Mouse (Mus musculus) erythroblast, embryonic 14.5 days (primary cell): ENCODE results near the gene Minos1. TPM values are rescaled to one million over a fixed set of nuclear protein-coding genes. Genes with fewer than 3 reads are reported as not detected.

Experiments
- H3K27me3 ChIP-seq: 2 replicates; pipeline ENCODE4 v1.6.1; 2012; ENCODE audit warnings: inconsistent platforms; ENCODE audit not compliant: control insufficient read depth
- H3K36me3 ChIP-seq: 2 replicates; pipeline ENCODE4 v1.6.1; 2012; ENCODE audit warnings: mild to moderate bottlenecking, inconsistent platforms; ENCODE audit not compliant: control insufficient read depth
- H3K4me1 ChIP-seq: 2 replicates; pipeline ENCODE4 v1.6.1; 2012; ENCODE audit warnings: inconsistent platforms; ENCODE audit not compliant: control insufficient read depth
- H3K4me3 ChIP-seq: replicated peaks from 2 replicates; pipeline ENCODE3; 2012; ENCODE audit warnings: moderate library complexity, mild to moderate bottlenecking, inconsistent platforms
- H3K9me3 ChIP-seq: 2 replicates; pipeline ENCODE4 v1.6.1; 2012; ENCODE audit warnings: low read length, inconsistent platforms, mixed read lengths; ENCODE audit not compliant: control insufficient read depth
- GATA1 ChIP-seq: IDR thresholded peaks from 2 replicates; pipeline ENCODE4 v1.6.1; 2012; ENCODE audit warnings: low read length, inconsistent platforms, mixed read lengths
- TAL1 ChIP-seq: IDR thresholded peaks from 3 replicates; pipeline ENCODE4 v1.6.1; 2012; ENCODE audit warnings: low read length, inconsistent platforms, mixed read lengths
- polyA plus RNA-seq: library from polyadenylated mRNA; stranded (reverse); fragments of >175 nt; gene quantifications from 2 replicates; pipeline ENCODE4 v1.2.3, GENCODE M21; 2012

Minos1 gene
- polyA plus RNA-seq, 1 experiment: 4.0 TPM

- Histone ChIP-seq H3K4me3 (no peak overlapping the region), H3K4me1 (no peaks in the 10 kb centered on the region), H3K27me3 (peaks cover 13% of the 10 kb centered on the region), H3K9me3 (no peaks in the 10 kb centered on the region), H3K36me3 (no peaks in the 10 kb centered on the region)
- TF ChIP-seq GATA1: no peak
- TF ChIP-seq TAL1: no peak
Measured at GRCm38 (mm10) chr4:139068287-139068686, 62.6 kb downstream of the Minos1 start.

- H3K27me3 ChIP-seq: peaks cover 2% of the 10 kb centered on the region; the same call in 1 of the 2 replicates
- no peaks in the 10 kb centered on the region for H3K4me1 ChIP-seq
- TF ChIP-seq GATA1: no peak
- no peak for TF ChIP-seq TAL1
- H3K9me3 ChIP-seq: no peaks in the 10 kb centered on the region
- H3K36me3 ChIP-seq: no peaks in the 10 kb centered on the region
- no peak overlapping the region for H3K4me3 ChIP-seq
Measured at GRCm38 (mm10) chr4:139064831-139065230, 66.1 kb downstream of the Minos1 start.

GRCm38 (mm10) chr4:139059569-139059968 lies 71.3 kb downstream of the Minos1 start:
- no peaks in the 10 kb centered on the region for H3K9me3 ChIP-seq
- H3K4me1 ChIP-seq: no peaks in the 10 kb centered on the region
- TF ChIP-seq GATA1 (no peak), TAL1 (no peak)
- no peaks in the 10 kb centered on the region for H3K27me3 ChIP-seq
- no peak overlapping the region for H3K4me3 ChIP-seq
- H3K36me3 ChIP-seq: no peaks in the 10 kb centered on the region

- Histone ChIP-seq H3K36me3 (no peaks in the 10 kb centered on the region), H3K4me1 (no peaks in the 10 kb centered on the region), H3K4me3 (no peak overlapping the region), H3K27me3 (no peaks in the 10 kb centered on the region), H3K9me3 (no peaks in the 10 kb centered on the region)
- TF ChIP-seq GATA1: no peak
- TF ChIP-seq TAL1: no peak
Measured at GRCm38 (mm10) chr4:139058029-139058428, 72.9 kb downstream of the Minos1 start.

GRCm38 (mm10) chr4:139057291-139057690 lies 73.6 kb downstream of the Minos1 start:
- no peaks in the 10 kb centered on the region for H3K36me3 ChIP-seq
- H3K4me3 ChIP-seq: no peak overlapping the region
- TF ChIP-seq GATA1 (no peak), TAL1 (no peak)
- no peaks in the 10 kb centered on the region for H3K4me1 ChIP-seq
- no peaks in the 10 kb centered on the region for H3K9me3 ChIP-seq
- no peaks in the 10 kb centered on the region for H3K27me3 ChIP-seq

GRCm38 (mm10) chr4:139055744-139056143 lies 75.2 kb downstream of the Minos1 start:
- H3K27me3 ChIP-seq: no peaks in the 10 kb centered on the region
- H3K4me3 ChIP-seq: no peak overlapping the region
- no peaks in the 10 kb centered on the region for H3K36me3 ChIP-seq
- no peaks in the 10 kb centered on the region for H3K9me3 ChIP-seq
- no peaks in the 10 kb centered on the region for H3K4me1 ChIP-seq
- TF ChIP-seq GATA1 (no peak), TAL1 (no peak)

GRCm38 (mm10) chr4:139055336-139055735 lies 75.6 kb downstream of the Minos1 start:
- Histone ChIP-seq H3K9me3 (no peaks in the 10 kb centered on the region), H3K4me1 (no peaks in the 10 kb centered on the region), H3K4me3 (no peak overlapping the region), H3K36me3 (no peaks in the 10 kb centered on the region), H3K27me3 (no peaks in the 10 kb centered on the region)
- TF ChIP-seq GATA1 (no peak), TAL1 (no peak)

- no peak for TF ChIP-seq TAL1
- TF ChIP-seq GATA1: no peak
- H3K4me1 ChIP-seq: no peaks in the 10 kb centered on the region
- H3K4me3 ChIP-seq: no peak overlapping the region
- H3K27me3 ChIP-seq: no peaks in the 10 kb centered on the region
- no peaks in the 10 kb centered on the region for H3K9me3 ChIP-seq
- no peaks in the 10 kb centered on the region for H3K36me3 ChIP-seq
Measured at GRCm38 (mm10) chr4:139054300-139054923, 76.5 kb downstream of the Minos1 start.

GRCm38 (mm10) chr4:139053391-139053790 lies 77.5 kb downstream of the Minos1 start:
- Histone ChIP-seq H3K4me1 (no peaks in the 10 kb centered on the region), H3K4me3 (no peak overlapping the region), H3K36me3 (no peaks in the 10 kb centered on the region), H3K27me3 (no peaks in the 10 kb centered on the region), H3K9me3 (peaks cover 1% of the 10 kb centered on the region; the same call in 1 of the 2 replicates)
- TF ChIP-seq GATA1 (no peak), TAL1 (no peak)

- Histone ChIP-seq H3K36me3 (no peaks in the 10 kb centered on the region), H3K4me1 (no peaks in the 10 kb centered on the region), H3K27me3 (no peaks in the 10 kb centered on the region), H3K9me3 (peaks cover 2% of the 10 kb centered on the region; the same call in 1 of the 2 replicates), H3K4me3 (no peak overlapping the region)
- TF ChIP-seq GATA1 (no peak), TAL1 (no peak)
Measured at GRCm38 (mm10) chr4:139052796-139053195, 78.1 kb downstream of the Minos1 start.

Other genes starting within 250 kb of the Minos1 start
- 0.27 and 0.41 TPM in 2 replicates for gene Otud3, start 217.2 kb downstream of the Minos1 start, polyA plus RNA-seq
- not detected in 2 replicates for gene Rnf186, start 164.0 kb downstream of the Minos1 start, polyA plus RNA-seq
- 0.08 and 0.13 TPM in 2 replicates for gene Tmco4, start 158.2 kb downstream of the Minos1 start, polyA plus RNA-seq
- gene Htr6, start 55.5 kb downstream of the Minos1 start, polyA plus RNA-seq: not detected in 2 replicates
- gene Nbl1, start 38.1 kb downstream of the Minos1 start, polyA plus RNA-seq: 0.03 TPM in 1 of 2 replicates, not detected in the other
- gene Capzb, start 61.8 kb upstream of the Minos1 start, polyA plus RNA-seq: 3.3 and 4.7 TPM in 2 replicates
- gene Pqlc2, start 179.6 kb upstream of the Minos1 start, polyA plus RNA-seq: 0.74 and 0.82 TPM in 2 replicates
- gene Akr7a5, start 179.6 kb upstream of the Minos1 start, polyA plus RNA-seq: 2.4 and 2.7 TPM in 2 replicates
- 6.4 and 7.7 TPM in 2 replicates for gene Mrto4, start 221.5 kb upstream of the Minos1 start, polyA plus RNA-seq
- gene Emc1, start 221.5 kb upstream of the Minos1 start, polyA plus RNA-seq: 0.37 and 0.43 TPM in 2 replicates
- gene Ubr4, start 221.5 kb upstream of the Minos1 start, polyA plus RNA-seq: 14.8 and 24.3 TPM in 2 replicates